Mouse (Mus musculus) neutrophil, adult 5-6 weeks (primary cell): Measurements from ENCODE around the gene Gm45799. TPM values are rescaled to one million over a fixed set of nuclear protein-coding genes. Genes with fewer than 3 reads are reported as not detected.

Experiments
- total RNA-seq: library from RNA; stranded (forward); fragments of 200-1000 nt; gene quantifications from 2 replicates; pipeline ENCODE4 v1.2.3, GENCODE M21; 2017

The Gm45799 gene
- total RNA-seq, 1 experiment from 2014 or later: 4.7 TPM

Other genes starting within 250 kb of the Gm45799 start
- 57.8 and 59.1 TPM in 2 replicates for gene Fam160a2, start 240.5 kb upstream of the Gm45799 start, total RNA-seq
- gene Cnga4, start 236.0 kb upstream of the Gm45799 start, total RNA-seq: not detected in 2 replicates
- gene Cckbr, start 214.8 kb upstream of the Gm45799 start, total RNA-seq: not detected in 2 replicates
- gene Cavin3, start 158.3 kb upstream of the Gm45799 start, total RNA-seq: not detected in 2 replicates
- 19.6 and 26.4 TPM in 2 replicates for gene Smpd1, start 86.2 kb upstream of the Gm45799 start, total RNA-seq
- 1.8 and 5.6 TPM in 2 replicates for gene Apbb1, start 58.9 kb upstream of the Gm45799 start, total RNA-seq
- not detected in 2 replicates for gene Hpx, start 40.4 kb upstream of the Gm45799 start, total RNA-seq
- 23.3 and 23.5 TPM in 2 replicates for gene Trim3, start 7.0 kb upstream of the Gm45799 start, total RNA-seq
- 102 and 144 TPM in 2 replicates for gene Timm10b, start 496 bp upstream of the Gm45799 start, total RNA-seq
- 24.2 and 28.5 TPM in 2 replicates for gene Arfip2, start 136 bp upstream of the Gm45799 start, total RNA-seq
- 9.4 and 11.7 TPM in 2 replicates for gene Dnhd1, start 10.3 kb downstream of the Gm45799 start, total RNA-seq
- gene Ilk, start 96.0 kb downstream of the Gm45799 start, total RNA-seq: 125 and 168 TPM in 2 replicates
- 21.3 and 30.6 TPM in 2 replicates for gene Rrp8, start 96.8 kb downstream of the Gm45799 start, total RNA-seq
- gene Taf10, start 103.8 kb downstream of the Gm45799 start, total RNA-seq: 82.6 and 111 TPM in 2 replicates
- gene Tpp1, start 111.7 kb downstream of the Gm45799 start, total RNA-seq: 21.6 and 27.6 TPM in 2 replicates
- gene Dchs1, start 147.1 kb downstream of the Gm45799 start, total RNA-seq: not detected in 2 replicates
- 32.5 and 44.4 TPM in 2 replicates for gene Mrpl17, start 170.5 kb downstream of the Gm45799 start, total RNA-seq